In genomic region chr2:169397013-169397412, GRCm38 (mm10) we compare ENCODE assay signal across 16 mouse cellular contexts.
DNase-seq lines count a peak whose midpoint lies in the region; ATAC-seq and TF ChIP-seq lines count a peak whose summit lies in the region.
"Had no signal": no experiment of that assay in that cellular context is flagged by ENCODE, and none has a peak within 500 bp of the region (broad histone marks: within the 10 kb centered on the region; RNA-seq: fewer than 3 reads in every experiment).

No protein-coding gene starts in this region.

- TF ChIP-seq CTCF in gastrocnemius, adult 2 months (IDR thresholded peaks at IDR 0.05) = no peak

- H3K27me3 ChIP-seq in limb, embryonic 12.5 days = peaks cover 11% of the 10 kb centered on the region
- H3K27me3 ChIP-seq: embryonic facial prominence, embryonic 15.5 days; heart, embryonic 15.5 days; intestine, embryonic 15.5 days had no signal

- no peak overlapping the region for H3K4me3 ChIP-seq in gastrocnemius, adult 2 months
- H3K4me3 ChIP-seq in limb, embryonic 12.5 days (replicated peaks) = no peak overlapping the region
- H3K4me3 ChIP-seq: embryonic facial prominence, embryonic 15.5 days; heart, embryonic 15.5 days; intestine, embryonic 15.5 days had no signal

- H3K9me3 ChIP-seq in limb, embryonic 12.5 days = no peaks in the 10 kb centered on the region
- H3K9me3 ChIP-seq: embryonic facial prominence, embryonic 15.5 days; heart, embryonic 15.5 days; intestine, embryonic 15.5 days had no signal

- WGBS in limb, embryonic 12.5 days = 55% methylated on average over 4 of the region's 4 CpGs

- H3K27ac ChIP-seq in gastrocnemius, adult 2 months = peak overlapping the region; percentile 49
- 0 out of 2 replicates have a peak overlapping the region, but pooled peaks have one; percentile 7 for H3K27ac ChIP-seq in limb, embryonic 12.5 days
- H3K27ac ChIP-seq: embryonic facial prominence, embryonic 15.5 days; heart, embryonic 15.5 days; intestine, embryonic 15.5 days; stomach, postnatal 0 days had no signal

- peak overlapping the region; percentile 31; the same call in 1 of the 2 replicates for H3K4me2 ChIP-seq in limb, embryonic 12.5 days
- H3K4me2 ChIP-seq: embryonic facial prominence, embryonic 15.5 days; heart, embryonic 15.5 days; intestine, embryonic 15.5 days had no signal

- no peak for ATAC-seq in limb, embryonic 12.5 days (ENCODE audit: insufficient number of reproducible peaks, insufficient read depth, low FRiP score, low TSS enrichment, low read depth)
- ATAC-seq: forebrain, embryonic 14.5 days; intestine, embryonic 15.5 days had no signal

- no peak overlapping the region for H3K9ac ChIP-seq in limb, embryonic 12.5 days (replicated peaks)
- H3K9ac ChIP-seq: embryonic facial prominence, embryonic 15.5 days; heart, embryonic 15.5 days; intestine, embryonic 15.5 days had no signal

- H3K36me3 ChIP-seq in limb, embryonic 12.5 days = no peaks in the 10 kb centered on the region
- H3K36me3 ChIP-seq: embryonic facial prominence, embryonic 15.5 days; heart, embryonic 15.5 days; intestine, embryonic 15.5 days had no signal

- peak; percentile 39 for DNase-seq in gastrocnemius, adult 2 months
- no peak for DNase-seq in gastrocnemius, postnatal 4 days (ENCODE audit: low spot score in 2 of 2)
- peak; percentile 26 for DNase-seq in urinary bladder, postnatal 14 days (ENCODE audit: low spot score)
- no peak for DNase-seq in urinary bladder, postnatal 4 days (ENCODE audit: low spot score in 2 of 2)
- peak; percentile 52 for DNase-seq in lung, postnatal 36 days
- DNase-seq in yolk sac, embryonic 10.5 days (ENCODE audit: low spot score) = no peak
- no peak for DNase-seq in spleen, postnatal 14 days (ENCODE audit: low spot score in 2 of 2)
- DNase-seq: cerebellum, adult 9-10 months; kidney, postnatal 10 days; thymus, postnatal 14 days had no signal

- peaks cover 16% of the 10 kb centered on the region for H3K4me1 ChIP-seq in limb, embryonic 12.5 days (replicated peaks)
- H3K4me1 ChIP-seq: embryonic facial prominence, embryonic 15.5 days; heart, embryonic 15.5 days; intestine, embryonic 15.5 days had no signal

- intact Hi-C loops in gastrocnemius, adult 2 months (cut with DNase I) = no loop called here

Comparison
In these comparisons a context has a peak if more than half of its experiments do, and no peak if none do; other contexts are left out.
1. DNase-seq: peak in gastrocnemius, adult 2 months (single experiment), urinary bladder, postnatal 14 days (single experiment) and lung, postnatal 36 days (single experiment); none in gastrocnemius, postnatal 4 days (0 of 2), urinary bladder, postnatal 4 days (0 of 2), yolk sac, embryonic 10.5 days (single experiment) and spleen, postnatal 14 days (0 of 2).